Mouse (Mus musculus) midbrain, postnatal 0 days (tissue): Measurements from ENCODE around the gene Cluh. TPM values are rescaled to one million over a fixed set of nuclear protein-coding genes. Genes with fewer than 3 reads are reported as not detected.

Source experiments
- ATAC-seq: fragments of 200-750 bp; cut with Nextera tagmentation; 2 replicates; pipeline ENCODE4 v1.8.0; 2017; ENCODE audit warnings: moderate number of reproducible peaks, mild to moderate bottlenecking, moderate TSS enrichment, moderate library complexity; ENCODE audit not compliant: low FRiP score
- DNase-seq: peaks from one replicate; pipeline ENCODE4 v3.0.0-alpha.2; 2015; ENCODE audit warnings: low spot score
- H3K27ac ChIP-seq: fragments of 300-500 bp; sonication (generic); 2 replicates; pipeline ENCODE4 v1.5.1; 2014; ENCODE audit warnings: low read depth, mild to moderate bottlenecking, low read length, mixed read lengths
- H3K27me3 ChIP-seq: fragments of 300-500 bp; sonication (generic); 2 replicates; pipeline ENCODE4 v1.6.1; 2014; ENCODE audit warnings: low read length, control low read depth, mixed read lengths; ENCODE audit not compliant: insufficient read depth
- H3K36me3 ChIP-seq: fragments of 300-500 bp; sonication (generic); 2 replicates; pipeline ENCODE4 v1.6.1; 2014; ENCODE audit warnings: low read length, control low read depth, mixed read lengths; ENCODE audit not compliant: insufficient read depth
- H3K4me1 ChIP-seq: fragments of 300-500 bp; sonication (generic); 2 replicates; pipeline ENCODE4 v1.6.1; 2014; ENCODE audit warnings: mild to moderate bottlenecking, control low read depth, antibody characterized with exemption, low read length, mixed read lengths; ENCODE audit not compliant: insufficient read depth
- H3K4me2 ChIP-seq: fragments of 300-500 bp; sonication (generic); 2 replicates; pipeline ENCODE4 v1.6.1; 2014; ENCODE audit warnings: low read depth, mild to moderate bottlenecking, low read length, mixed read lengths; ENCODE audit not compliant: poor library complexity, severe bottlenecking
- H3K4me3 ChIP-seq: fragments of 300-500 bp; sonication (generic); 2 replicates; pipeline ENCODE4 v1.5.1; 2014; ENCODE audit warnings: low read depth, mild to moderate bottlenecking, low read length, moderate library complexity
- H3K9ac ChIP-seq: fragments of 300-500 bp; sonication (generic); replicated peaks from 2 replicates; pipeline ENCODE4 v1.6.1; 2014; ENCODE audit warnings: mild to moderate bottlenecking, low read length, moderate library complexity, mixed read lengths; ENCODE audit not compliant: poor library complexity, severe bottlenecking
- H3K9me3 ChIP-seq: fragments of 300-500 bp; sonication (generic); 2 replicates; pipeline ENCODE4 v1.6.1; 2016; ENCODE audit warnings: low read length, control low read depth
- CTCF ChIP-seq: IDR thresholded peaks from 2 replicates; pipeline ENCODE4 v1.5.1; 2016; ENCODE audit warnings: antibody characterized with exemption, mild to moderate bottlenecking
- WGBS: fragments of 180-500 bp; shearing (Covaris S2); extraction: QIAGEN DNeasy Blood & Tissue Kit; methylation state at CpG from one replicate; pipeline ENCODE4 v1.1.7; 2014; 5-methylcytosine and 5-hydroxymethylcytosine counted together
- polyA plus RNA-seq: library from polyadenylated mRNA; unstranded; fragments of >200 nt; fragmentation: Nextera tagmentation; extraction: Ambion mirVana; gene quantifications from 2 replicates; pipeline ENCODE4 v1.2.1, GENCODE M21; 2015
- total RNA-seq: library from RNA; depleted of rRNA; stranded (reverse); fragments of >200 nt; gene quantifications from 2 replicates; pipeline ENCODE4 v1.2.3, GENCODE M21; 2014

The Cluh gene
- total and polyA plus RNA-seq, 2 experiments from 2014 or later = 17.0 to 71.5 TPM

- peaks cover 3% of the 10 kb centered on the region; the same call in 1 of the 2 replicates for H3K36me3 ChIP-seq
- ATAC-seq (peak; percentile 86), DNase-seq (peak; percentile 86)
- TF ChIP-seq CTCF = peak; percentile 53
- no peaks in the 10 kb centered on the region for H3K27me3 ChIP-seq
- H3K4me2 ChIP-seq = peak overlapping the region; percentile 91
- H3K4me3 ChIP-seq = peak overlapping the region; percentile 55
- peak overlapping the region; percentile 88 for H3K9ac ChIP-seq
- under 1% methylated on average over 72 of the region's 86 CpGs for WGBS
- H3K9me3 ChIP-seq = no peaks in the 10 kb centered on the region
- H3K4me1 ChIP-seq = peaks cover 3% of the 10 kb centered on the region; the same call in 1 of the 2 replicates
- H3K27ac ChIP-seq = peak overlapping the region; percentile 93
Measured at GRCm38 (mm10) chr11:74637971-74638790, 11.1 kb upstream of the Cluh start.

GRCm38 (mm10) chr11:74638791-74639411 lies 10.4 kb upstream of the Cluh start:
- Histone ChIP-seq H3K4me1 (peaks cover 3% of the 10 kb centered on the region; the same call in 1 of the 2 replicates), H3K9me3 (no peaks in the 10 kb centered on the region), H3K9ac (peak overlapping the region; percentile 88; the same call in 1 of the 2 replicates), H3K27ac (peak overlapping the region; percentile 93), H3K27me3 (no peaks in the 10 kb centered on the region), H3K4me2 (peak overlapping the region; percentile 91), H3K36me3 (peaks cover 3% of the 10 kb centered on the region; the same call in 1 of the 2 replicates), H3K4me3 (peak overlapping the region; percentile 55)
- no peak for TF ChIP-seq CTCF
- 12% methylated on average over 9 of the region's 9 CpGs for WGBS
- ATAC-seq (peak; percentile 58; the same call in 1 of the 2 replicates), DNase-seq (no peak)

GRCm38 (mm10) chr11:74639628-74640027 lies 9.7 kb upstream of the Cluh start:
- H3K4me2 ChIP-seq = no peak overlapping the region

GRCm38 (mm10) chr11:74647966-74648365 lies 1.3 kb upstream of the Cluh start:
- WGBS = 88% methylated on average over 1 of the region's 1 CpGs
- Histone ChIP-seq H3K27ac (no peak overlapping the region), H3K4me2 (no peak overlapping the region), H3K4me1 (peaks cover 14% of the 10 kb centered on the region; the same call in 1 of the 2 replicates), H3K9ac (no peak overlapping the region), H3K27me3 (no peaks in the 10 kb centered on the region), H3K4me3 (no peak overlapping the region), H3K36me3 (no peaks in the 10 kb centered on the region), H3K9me3 (no peaks in the 10 kb centered on the region)
- no peak for DNase-seq
- ATAC-seq = no peak
- no peak for TF ChIP-seq CTCF

More at GRCm38 (mm10) chr11:74639628-74640027, 9.7 kb upstream of the Cluh start:
- Histone ChIP-seq H3K4me1 (peaks cover 3% of the 10 kb centered on the region; the same call in 1 of the 2 replicates), H3K9ac (no peak overlapping the region), H3K36me3 (peaks cover 3% of the 10 kb centered on the region; the same call in 1 of the 2 replicates), H3K9me3 (no peaks in the 10 kb centered on the region), H3K27ac (no peak overlapping the region), H3K4me3 (no peak overlapping the region), H3K27me3 (no peaks in the 10 kb centered on the region)
- no peak for DNase-seq
- TF ChIP-seq CTCF = no peak
- no peak for ATAC-seq
- WGBS = 75% methylated on average over 1 of the region's 1 CpGs

GRCm38 (mm10) chr11:74648676-74649075 lies 619 bp upstream of the Cluh start:
- WGBS = 0% methylated on average over 1 of the region's 1 CpGs
- no peaks in the 10 kb centered on the region for H3K36me3 ChIP-seq

More at GRCm38 (mm10) chr11:74648676-74649075, 619 bp upstream of the Cluh start:
- peak overlapping the region; percentile 96 for H3K4me3 ChIP-seq
- peak overlapping the region; percentile 90 for H3K4me2 ChIP-seq
- H3K27ac ChIP-seq = peak overlapping the region; percentile 71
- no peaks in the 10 kb centered on the region for H3K9me3 ChIP-seq
- no peak for TF ChIP-seq CTCF
- H3K27me3 ChIP-seq = no peaks in the 10 kb centered on the region
- peak overlapping the region; percentile 80 for H3K9ac ChIP-seq
- DNase-seq (no peak), ATAC-seq (no peak; the same call in 1 of the 2 replicates)
- peaks cover 18% of the 10 kb centered on the region; the same call in 1 of the 2 replicates for H3K4me1 ChIP-seq
